Mouse (Mus musculus): ENCODE measurements around the gene Farp2. TPM values are rescaled to one million over a fixed set of nuclear protein-coding genes. Genes with fewer than 3 reads are reported as not detected.

The Farp2 gene
- polyA plus RNA-seq, 1 experiment from 2014 or later = 5.0 TPM

DNA sequence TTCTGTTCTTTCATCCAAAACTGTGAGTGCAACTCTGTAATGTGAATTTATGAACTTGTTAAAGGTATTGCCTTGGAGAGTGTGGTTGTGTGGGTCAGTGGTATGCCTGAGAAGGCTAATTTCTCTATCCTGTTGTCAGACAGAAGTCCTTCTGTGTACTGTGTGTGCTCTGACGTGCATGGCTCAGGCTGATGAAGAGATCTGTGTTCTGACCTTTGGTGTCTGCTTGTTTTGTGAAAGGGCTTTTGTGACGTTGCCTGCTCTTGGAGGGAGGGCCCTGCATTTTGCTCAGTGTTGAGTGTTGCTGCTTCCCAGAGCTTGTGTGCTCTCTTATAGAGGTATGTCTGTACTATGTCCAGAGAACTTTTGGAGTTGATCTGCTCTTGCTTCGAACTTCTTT lies 55.1 kb downstream of the Farp2 start:
- 49% methylated on average over 3 of the region's 3 CpGs for WGBS

DNA sequence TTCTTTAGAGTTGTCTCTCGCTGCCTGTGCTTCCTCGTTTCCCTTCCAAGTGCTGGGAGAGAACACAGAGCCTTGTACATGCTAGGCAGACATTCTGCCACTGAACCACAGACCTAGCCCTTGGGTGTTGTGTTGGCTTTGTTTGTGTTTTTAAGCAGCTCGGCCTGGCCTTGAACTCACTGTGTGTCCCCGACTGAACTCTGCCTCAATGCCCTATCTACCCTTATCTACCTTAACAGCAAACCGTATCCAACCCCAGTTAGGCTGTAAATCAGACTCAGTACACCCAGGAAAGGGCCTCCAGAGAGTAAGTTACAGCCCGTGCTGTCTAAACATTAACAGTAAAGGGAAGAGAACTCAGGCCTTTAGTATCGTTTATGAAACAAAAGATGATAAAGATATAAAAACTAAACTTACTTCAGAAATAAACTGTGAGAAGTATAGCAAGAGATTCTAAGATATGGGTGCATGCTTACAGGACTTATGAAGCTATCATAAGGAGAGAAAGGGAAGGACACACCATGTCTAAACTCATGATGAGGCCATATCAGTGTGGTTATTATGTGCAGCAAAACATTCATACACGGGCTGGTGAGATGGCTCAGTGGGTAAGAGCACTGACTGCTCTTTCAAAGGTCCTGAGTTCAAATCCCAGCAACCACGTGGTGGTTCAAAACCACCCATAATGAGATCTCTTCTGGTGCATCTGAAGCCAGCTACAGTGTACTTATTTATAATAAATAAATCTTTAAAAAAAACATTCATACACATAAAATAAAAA lies 56.0 kb downstream of the Farp2 start:
- ATAC-seq (replicated peaks) = no peak
- 88% methylated on average over 9 of the region's 9 CpGs for WGBS
- no peaks in the 10 kb centered on the region for H3K9me3 ChIP-seq
- H3K4me3 ChIP-seq = no peak overlapping the region
- H3K27me3 ChIP-seq (replicated peaks) = no peaks in the 10 kb centered on the region
- H3K9ac ChIP-seq = no peak overlapping the region
- no peaks in the 10 kb centered on the region for H3K4me1 ChIP-seq
- no peak overlapping the region for H3K27ac ChIP-seq
- H3K36me3 ChIP-seq (replicated peaks) = peaks cover 14% of the 10 kb centered on the region
- H3K4me2 ChIP-seq = no peak overlapping the region

More for the DNA sequence above, 55.1 kb downstream of the Farp2 start:
- no peak overlapping the region for H3K4me2 ChIP-seq
- H3K4me3 ChIP-seq = no peak overlapping the region
- H3K4me1 ChIP-seq = no peaks in the 10 kb centered on the region
- no peaks in the 10 kb centered on the region for H3K9me3 ChIP-seq
- no peak overlapping the region for H3K27ac ChIP-seq
- H3K9ac ChIP-seq = no peak overlapping the region
- no peak for ATAC-seq (replicated peaks)
- H3K36me3 ChIP-seq (replicated peaks) = peaks cover 14% of the 10 kb centered on the region
- no peaks in the 10 kb centered on the region for H3K27me3 ChIP-seq (replicated peaks)

DNA sequence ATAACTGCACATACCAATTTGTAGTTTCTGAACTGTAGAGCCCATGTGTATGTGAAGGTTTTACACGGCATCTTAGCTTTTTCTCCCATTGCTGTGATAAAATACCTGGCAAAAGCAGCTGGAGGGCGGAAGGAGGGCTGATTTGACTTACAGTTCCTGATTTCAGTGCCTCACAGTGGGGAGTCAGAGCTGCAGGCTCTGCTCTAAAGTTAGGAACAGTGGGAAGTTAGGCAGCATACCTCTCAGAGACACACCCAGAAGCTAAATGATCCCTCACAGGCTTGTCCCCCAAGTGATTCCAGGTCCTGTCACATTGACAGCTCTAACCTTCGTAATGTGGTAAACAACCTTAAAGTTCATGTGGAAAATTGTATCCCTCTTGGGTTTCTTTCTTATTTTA lies 65.2 kb downstream of the Farp2 start:
- Histone ChIP-seq H3K27ac (no peak overlapping the region), H3K36me3 (replicated peaks) (no peaks in the 10 kb centered on the region; the same call in 1 of the 2 replicates), H3K9ac (no peak overlapping the region), H3K9me3 (no peaks in the 10 kb centered on the region), H3K4me2 (no peak overlapping the region), H3K4me3 (no peak overlapping the region), H3K27me3 (replicated peaks) (no peaks in the 10 kb centered on the region), H3K4me1 (no peaks in the 10 kb centered on the region)
- WGBS = 82% methylated on average over 3 of the region's 3 CpGs
- ATAC-seq (replicated peaks) = no peak

DNA sequence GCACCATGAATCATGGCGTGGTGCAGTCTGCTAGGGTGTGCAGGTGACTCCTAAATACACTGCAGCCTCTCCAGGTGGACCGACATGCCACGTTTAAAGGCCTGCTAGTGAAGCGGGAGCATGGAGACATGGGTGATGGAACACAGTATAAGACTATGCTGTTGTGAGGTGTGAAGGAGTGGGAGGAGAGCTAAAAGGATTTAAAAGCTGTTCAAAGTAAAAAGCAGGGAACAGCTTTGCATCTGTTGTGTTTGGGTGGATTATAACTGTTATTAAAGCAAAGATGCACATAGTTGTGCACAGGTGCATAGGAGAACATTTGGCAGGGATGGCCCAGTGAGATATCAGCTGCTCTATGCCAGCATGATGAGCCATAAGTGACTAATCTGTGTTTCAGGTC lies 66.0 kb downstream of the Farp2 start:
- Histone ChIP-seq H3K27ac (no peak overlapping the region), H3K4me1 (no peaks in the 10 kb centered on the region), H3K4me3 (no peak overlapping the region), H3K9ac (no peak overlapping the region), H3K27me3 (replicated peaks) (no peaks in the 10 kb centered on the region), H3K9me3 (no peaks in the 10 kb centered on the region), H3K36me3 (replicated peaks) (no peaks in the 10 kb centered on the region; the same call in 1 of the 2 replicates), H3K4me2 (no peak overlapping the region)
- no peak for ATAC-seq (replicated peaks)
- 80% methylated on average over 4 of the region's 4 CpGs for WGBS

DNA sequence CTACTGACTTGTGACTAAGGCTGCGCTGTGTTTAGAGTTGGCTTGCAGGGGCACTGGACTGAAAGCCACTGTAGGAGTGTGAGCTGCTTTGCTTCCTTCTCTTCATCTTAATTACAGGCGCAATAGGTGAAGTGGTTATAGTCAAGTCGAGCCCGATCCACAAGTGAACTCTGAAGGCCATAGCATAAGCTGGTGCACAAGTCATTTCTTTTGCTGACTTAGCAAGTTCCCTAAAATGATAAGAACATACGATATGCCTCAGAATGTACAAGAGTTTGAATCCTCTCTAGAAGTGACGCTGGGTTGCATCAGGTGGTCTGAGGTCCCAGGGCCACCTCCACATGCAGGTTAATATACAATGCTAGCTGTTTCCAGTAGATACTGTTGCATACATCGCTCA lies 69.7 kb downstream of the Farp2 start:
- H3K27ac ChIP-seq = no peak overlapping the region
- H3K4me1 ChIP-seq = no peaks in the 10 kb centered on the region
- no peak for ATAC-seq (replicated peaks)
- H3K27me3 ChIP-seq (replicated peaks) = no peaks in the 10 kb centered on the region
- H3K9me3 ChIP-seq = no peaks in the 10 kb centered on the region
- H3K4me3 ChIP-seq = no peak overlapping the region
- no peak overlapping the region for H3K4me2 ChIP-seq
- WGBS = 97% methylated on average over 7 of the region's 7 CpGs
- H3K9ac ChIP-seq = no peak overlapping the region
- H3K36me3 ChIP-seq (replicated peaks) = no peaks in the 10 kb centered on the region; the same call in 1 of the 2 replicates

DNA sequence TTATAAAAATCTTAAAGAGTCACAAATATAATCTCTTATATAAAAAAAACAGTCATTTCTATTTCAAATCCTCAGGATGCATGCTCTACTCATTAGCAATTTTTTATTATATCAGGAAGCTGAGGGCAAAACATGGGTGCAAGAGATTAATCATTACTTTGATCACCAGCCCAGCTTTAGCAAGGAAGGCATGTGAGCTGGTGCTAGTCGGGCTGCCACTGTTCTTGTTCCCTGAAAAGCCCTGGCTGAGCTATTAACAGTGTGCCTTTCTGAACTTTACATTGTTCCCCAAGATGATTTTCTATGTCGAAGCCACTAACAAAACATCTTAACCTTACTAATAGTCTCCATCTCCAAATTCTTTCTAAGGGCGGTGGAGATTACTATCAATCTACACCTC lies 76.5 kb downstream of the Farp2 start:
- H3K9me3 ChIP-seq = no peaks in the 10 kb centered on the region
- H3K4me1 ChIP-seq = no peaks in the 10 kb centered on the region
- 76% methylated on average over 3 of the region's 3 CpGs for WGBS
- ATAC-seq (replicated peaks) = no peak
- no peaks in the 10 kb centered on the region for H3K27me3 ChIP-seq (replicated peaks)
- no peak overlapping the region for H3K27ac ChIP-seq
- no peak overlapping the region for H3K9ac ChIP-seq
- no peaks in the 10 kb centered on the region for H3K36me3 ChIP-seq (replicated peaks)
- no peak overlapping the region for H3K4me3 ChIP-seq
- no peak overlapping the region for H3K4me2 ChIP-seq

DNA sequence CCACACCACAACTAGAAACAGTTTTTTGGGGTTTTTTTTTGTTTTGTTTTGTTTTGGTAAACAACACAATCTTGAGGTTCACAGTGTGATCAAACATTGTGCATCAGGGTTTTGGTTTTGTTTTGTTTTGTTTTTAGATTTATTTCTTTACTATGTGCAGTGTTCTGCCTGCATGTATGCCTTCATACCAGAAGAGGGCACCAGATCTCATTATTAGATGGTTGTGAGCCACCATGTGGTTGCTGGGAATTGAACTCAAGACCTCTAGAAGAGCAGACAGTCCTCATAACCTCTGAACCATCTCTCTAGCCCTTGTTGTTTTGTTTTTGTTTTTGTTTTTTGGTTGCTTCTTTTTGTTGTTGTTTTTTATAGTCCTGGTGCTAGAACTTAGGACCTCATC lies 82.1 kb downstream of the Farp2 start:
- Histone ChIP-seq H3K27me3 (replicated peaks) (no peaks in the 10 kb centered on the region), H3K9me3 (no peaks in the 10 kb centered on the region), H3K27ac (no peak overlapping the region), H3K4me3 (no peak overlapping the region), H3K4me2 (no peak overlapping the region), H3K36me3 (replicated peaks) (no peaks in the 10 kb centered on the region), H3K4me1 (no peaks in the 10 kb centered on the region), H3K9ac (no peak overlapping the region)
- no peak for ATAC-seq (replicated peaks)

DNA sequence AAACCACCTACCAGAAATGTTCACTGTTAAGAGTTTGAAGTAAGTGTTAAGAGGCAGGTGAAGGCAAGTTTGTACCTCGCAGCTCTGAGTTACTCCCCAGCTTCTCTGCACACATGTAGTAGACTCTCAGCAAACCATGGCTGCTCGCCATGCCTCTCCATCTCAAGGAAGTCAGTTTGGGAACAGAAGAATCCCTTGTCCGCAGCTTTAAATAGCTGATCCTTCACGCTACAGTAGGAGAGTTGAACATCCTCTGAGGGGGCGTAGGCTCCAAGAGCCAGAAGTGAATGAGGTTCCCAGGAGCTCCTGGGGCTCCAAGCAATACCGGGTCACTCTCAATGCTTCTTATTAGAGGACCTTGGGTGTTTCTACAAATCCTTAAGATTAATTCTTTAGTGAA lies 84.0 kb downstream of the Farp2 start:
- Histone ChIP-seq H3K9ac (no peak overlapping the region), H3K4me2 (no peak overlapping the region), H3K36me3 (replicated peaks) (no peaks in the 10 kb centered on the region), H3K27ac (no peak overlapping the region), H3K9me3 (no peaks in the 10 kb centered on the region), H3K4me3 (no peak overlapping the region), H3K27me3 (replicated peaks) (no peaks in the 10 kb centered on the region), H3K4me1 (no peaks in the 10 kb centered on the region)
- WGBS = 81% methylated on average over 6 of the region's 6 CpGs
- ATAC-seq (replicated peaks) = no peak

DNA sequence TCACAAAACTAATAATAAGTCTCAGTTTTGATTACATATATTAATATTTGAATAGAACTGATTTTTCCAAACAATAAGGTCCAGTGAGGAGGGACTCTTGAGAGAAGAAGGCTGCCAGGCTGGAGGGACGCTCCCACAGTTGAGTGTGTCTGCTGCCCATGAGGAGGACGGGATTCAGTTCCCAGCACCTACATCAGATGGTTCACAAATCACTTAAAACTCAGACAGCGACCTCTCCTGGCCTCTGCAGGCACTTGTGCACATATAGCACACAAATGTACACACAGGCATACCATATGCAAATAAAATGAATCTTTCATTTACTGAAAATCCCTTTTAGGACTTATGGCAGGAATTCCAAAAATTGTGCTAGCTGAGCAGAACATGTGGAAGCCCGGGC lies 91.0 kb downstream of the Farp2 start:
- Histone ChIP-seq H3K4me1 (no peaks in the 10 kb centered on the region), H3K27ac (no peak overlapping the region), H3K36me3 (replicated peaks) (no peaks in the 10 kb centered on the region), H3K9ac (no peak overlapping the region), H3K27me3 (replicated peaks) (no peaks in the 10 kb centered on the region), H3K9me3 (no peaks in the 10 kb centered on the region), H3K4me2 (no peak overlapping the region), H3K4me3 (no peak overlapping the region)
- WGBS = 80% methylated on average over 4 of the region's 4 CpGs
- no peak for ATAC-seq (replicated peaks)

DNA sequence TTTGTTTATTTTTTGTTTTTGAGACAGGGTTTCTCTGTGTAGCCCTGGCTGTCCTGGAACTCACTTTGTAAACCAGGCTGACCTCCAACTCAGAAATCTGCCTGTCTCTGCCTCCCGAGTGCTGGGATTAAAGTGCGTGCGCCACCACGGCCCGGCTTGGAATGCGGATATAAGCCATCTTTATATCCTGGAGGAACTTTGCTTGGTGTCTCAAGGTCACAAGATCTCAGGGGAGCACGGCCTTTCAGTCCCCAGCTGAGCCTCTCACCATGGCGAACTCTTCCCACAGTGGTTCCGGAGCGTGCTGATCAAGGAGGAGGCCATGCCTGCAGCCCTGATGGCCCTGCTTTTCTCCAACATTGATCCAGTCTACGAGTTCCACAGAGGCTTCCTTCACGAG lies 92.0 kb downstream of the Farp2 start:
- Histone ChIP-seq H3K9me3 (no peaks in the 10 kb centered on the region), H3K27ac (no peak overlapping the region), H3K9ac (no peak overlapping the region), H3K4me2 (no peak overlapping the region), H3K4me1 (no peaks in the 10 kb centered on the region), H3K27me3 (replicated peaks) (no peaks in the 10 kb centered on the region), H3K36me3 (replicated peaks) (no peaks in the 10 kb centered on the region), H3K4me3 (no peak overlapping the region)
- WGBS = 93% methylated on average over 12 of the region's 12 CpGs
- ATAC-seq (replicated peaks) = no peak

DNA sequence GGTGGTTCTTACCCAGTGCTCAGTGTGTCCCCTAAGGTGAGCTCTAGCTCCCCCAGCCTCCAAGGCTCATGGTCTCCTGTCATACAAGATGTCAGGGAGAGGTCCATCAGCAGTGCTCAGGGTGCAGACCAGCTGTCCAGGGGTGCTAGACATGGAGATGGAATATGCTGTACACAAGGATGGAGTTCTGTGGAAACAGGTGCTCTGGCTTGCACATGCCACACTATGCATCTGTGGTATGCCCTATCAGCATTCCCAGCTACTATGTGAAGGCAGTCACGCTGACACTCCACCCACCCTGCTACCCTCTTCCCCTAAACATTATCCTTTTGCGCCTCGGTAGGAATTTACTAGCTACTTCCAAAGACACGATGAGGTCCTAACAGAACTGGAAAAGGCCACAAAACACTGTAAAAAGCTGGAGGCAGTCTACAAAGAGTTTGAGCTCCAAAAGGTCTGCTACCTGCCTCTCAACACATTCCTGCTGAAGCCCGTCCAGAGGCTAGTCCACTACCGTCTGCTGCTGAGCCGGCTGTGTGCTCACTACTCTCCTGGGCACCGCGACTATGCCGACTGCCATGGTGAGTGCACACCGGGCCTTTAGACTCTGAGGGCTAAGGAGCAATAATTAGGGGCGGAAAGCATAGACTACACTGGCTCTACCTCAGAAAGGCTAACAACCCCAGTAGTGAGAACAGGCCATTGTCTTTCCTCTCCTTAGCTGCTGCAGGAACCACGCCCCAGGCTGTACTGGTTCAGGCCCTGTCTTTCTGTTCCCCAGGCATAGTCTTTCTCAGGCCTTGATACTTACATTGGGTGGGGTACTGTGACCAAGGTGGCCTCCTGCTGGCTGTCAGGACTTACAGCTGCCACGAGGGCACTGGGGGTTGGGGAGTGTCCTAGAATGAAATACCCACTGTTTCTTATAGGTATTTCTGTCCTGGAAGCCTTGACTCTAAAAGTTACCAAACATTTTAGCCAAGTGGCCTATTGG lies 95.5 kb downstream of the Farp2 start:
- Histone ChIP-seq H3K9me3 (no peaks in the 10 kb centered on the region), H3K4me2 (no peak overlapping the region), H3K9ac (no peak overlapping the region), H3K4me1 (no peaks in the 10 kb centered on the region), H3K27me3 (replicated peaks) (no peaks in the 10 kb centered on the region), H3K4me3 (no peak overlapping the region), H3K27ac (no peak overlapping the region), H3K36me3 (replicated peaks) (no peaks in the 10 kb centered on the region)
- ATAC-seq (replicated peaks) = no peak
- 83% methylated on average over 14 of the region's 14 CpGs for WGBS

DNA sequence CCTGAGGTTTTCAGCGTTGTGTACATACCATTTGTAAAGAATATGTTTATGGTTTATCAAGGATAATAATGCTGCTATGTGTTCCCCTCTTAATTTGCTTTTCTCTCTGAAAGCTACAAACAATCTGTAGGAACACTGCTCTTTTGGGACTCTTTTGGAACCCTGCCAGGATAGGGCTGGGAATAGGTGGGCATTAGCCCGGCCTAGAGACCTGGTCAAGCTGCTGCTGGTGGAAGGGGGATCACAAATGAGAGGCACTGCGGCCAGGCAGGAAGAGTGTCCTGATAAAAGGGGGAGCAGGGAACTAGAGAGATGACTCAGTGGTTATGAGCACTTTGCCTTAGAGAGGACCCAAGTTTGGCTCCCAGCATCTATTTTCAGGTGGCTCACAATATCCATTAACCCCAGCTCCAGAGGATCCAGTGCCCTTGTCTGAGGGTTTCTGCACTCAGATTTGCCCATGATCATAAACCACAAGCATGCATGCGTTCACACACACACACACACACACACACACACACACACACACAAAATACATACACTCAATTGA lies 96.9 kb downstream of the Farp2 start:
- H3K36me3 ChIP-seq (replicated peaks) = no peaks in the 10 kb centered on the region
- H3K9me3 ChIP-seq = no peaks in the 10 kb centered on the region
- ATAC-seq (replicated peaks) = no peak
- no peaks in the 10 kb centered on the region for H3K4me1 ChIP-seq
- H3K27ac ChIP-seq = no peak overlapping the region
- 85% methylated on average over 4 of the region's 4 CpGs for WGBS
- H3K27me3 ChIP-seq (replicated peaks) = no peaks in the 10 kb centered on the region
- H3K4me2 ChIP-seq = no peak overlapping the region
- H3K9ac ChIP-seq = no peak overlapping the region
- H3K4me3 ChIP-seq = no peak overlapping the region

Measured in midbrain, embryonic 15.5 days (tissue).